Mouse (Mus musculus): ENCODE results near the gene Gapdh.

GRCm38 (mm10) chr6:125193390-125193789, 27.1 kb upstream of the Gapdh start:
- no peak for TF ChIP-seq CHD2 (IDR thresholded peaks at IDR 0.05; ENCODE audit: low read depth, low read length)
- no peak for TF ChIP-seq ZC3H11A (IDR thresholded peaks at IDR 0.05; ENCODE audit: borderline replicate concordance, low read depth, low read length)
- TF ChIP-seq ZNF384 (IDR thresholded peaks at IDR 0.05; ENCODE audit: low read depth, low read length): no peak
